Mouse (Mus musculus): ENCODE measurements at regions not wholly inside any gene's neighbourhood (a gene's known extent, or its start where the extent isn't known, plus 50 kb on each side); places are given as distances from the start of the nearest gene placed in this dataset.

- DNase-seq (ENCODE audit: low read depth), result no peak
Observed at GRCm38 (mm10) chr9:61816589-61817179, 97.7 kb downstream of the Rplp1 start.

- no peak for DNase-seq (ENCODE audit: low read depth)
Observed at GRCm38 (mm10) chr9:61815995-61816394, 98.3 kb downstream of the Rplp1 start.

GRCm38 (mm10) chr9:61813291-61813690 is 101.1 kb downstream of the Rplp1 start:
- DNase-seq (ENCODE audit: low read depth), result no peak

- no peak for DNase-seq (ENCODE audit: low read depth)
Observed at GRCm38 (mm10) chr9:61812315-61812714, 102.0 kb downstream of the Rplp1 start.

GRCm38 (mm10) chr9:61810456-61810855 is 103.9 kb downstream of the Rplp1 start:
- DNase-seq (ENCODE audit: low read depth), result no peak

GRCm38 (mm10) chr9:61808351-61809225 is 105.8 kb downstream of the Rplp1 start:
- DNase-seq (ENCODE audit: low read depth), result no peak

- no peak for DNase-seq (ENCODE audit: low read depth)
Observed at GRCm38 (mm10) chr9:61805971-61806370, 108.4 kb downstream of the Rplp1 start.

- no peak for DNase-seq (ENCODE audit: low read depth)
Observed at GRCm38 (mm10) chr9:61803555-61803954, 110.8 kb downstream of the Rplp1 start.

- DNase-seq (ENCODE audit: low read depth), result no peak
Observed at GRCm38 (mm10) chr9:61802694-61803093, 111.6 kb downstream of the Rplp1 start.

GRCm38 (mm10) chr9:61799535-61799934 is 114.8 kb downstream of the Rplp1 start:
- DNase-seq (ENCODE audit: low read depth), result no peak

GRCm38 (mm10) chr9:61795910-61796309 is 118.4 kb downstream of the Rplp1 start:
- DNase-seq (ENCODE audit: low read depth), result no peak

- no peak for DNase-seq (ENCODE audit: low read depth)
Observed at GRCm38 (mm10) chr9:61791435-61792064, 122.8 kb downstream of the Rplp1 start.

- no peak for DNase-seq (ENCODE audit: low read depth)
Observed at GRCm38 (mm10) chr9:61790849-61791248, 123.5 kb downstream of the Rplp1 start.

- DNase-seq (ENCODE audit: low read depth), result no peak
Observed at GRCm38 (mm10) chr9:61789066-61789897, 125.1 kb downstream of the Rplp1 start.

- no peak for DNase-seq (ENCODE audit: low read depth)
Observed at GRCm38 (mm10) chr9:61781469-61781868, 132.9 kb downstream of the Rplp1 start.

- DNase-seq (ENCODE audit: low read depth), result no peak
Observed at GRCm38 (mm10) chr9:61780186-61780939, 134.0 kb downstream of the Rplp1 start.

GRCm38 (mm10) chr9:61779165-61779564 is 135.2 kb downstream of the Rplp1 start:
- no peak for DNase-seq (ENCODE audit: low read depth)

- DNase-seq (ENCODE audit: low read depth), result no peak
Observed at GRCm38 (mm10) chr9:61776446-61776845, 137.9 kb downstream of the Rplp1 start.

- no peak for DNase-seq (ENCODE audit: low read depth)
Observed at GRCm38 (mm10) chr9:61770207-61770955, 144.0 kb downstream of the Rplp1 start.

- no peak for DNase-seq (ENCODE audit: low read depth)
Observed at GRCm38 (mm10) chr9:61766187-61766586, 148.2 kb downstream of the Rplp1 start.

- DNase-seq (ENCODE audit: low read depth), result no peak
Observed at GRCm38 (mm10) chr9:61765366-61765765, 149.0 kb downstream of the Rplp1 start.

Measured in 416B (cell line).